Mouse (Mus musculus) forelimb bud, embryonic 11.5 days (tissue): ENCODE data around the gene Olfr922.

ENCODE experiments used
- DNase-seq: peaks from one replicate; pipeline ENCODE4 v3.0.0-alpha.2; 2012; ENCODE audit warnings: low read depth, low spot score

Olfr922 gene

DNA sequence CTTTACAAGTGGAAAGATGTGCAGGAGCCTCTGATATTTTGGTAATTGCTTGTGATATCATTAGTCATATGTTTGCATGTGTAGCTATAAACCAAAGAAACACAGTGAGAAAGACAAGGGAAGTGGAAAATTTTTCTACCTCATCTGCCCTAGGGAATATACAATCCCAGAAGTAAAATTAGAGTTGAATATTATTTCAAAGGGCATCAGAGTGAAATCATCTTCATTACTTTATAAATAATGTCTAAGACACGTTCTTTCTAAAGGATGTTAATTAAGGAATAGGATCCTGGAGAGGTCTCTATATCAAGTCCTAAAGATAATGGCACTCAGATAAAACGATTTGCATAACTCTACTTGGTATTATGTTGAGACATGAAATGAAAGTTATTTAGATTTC, at the start of gene Olfr922:
TSS of gene Olfr922 (plus strand) at position 301 of the 400 bp plus-strand sequence.
- no peak for DNase-seq

GRCm38 (mm10) chr9:38772768-38773167, 41.6 kb upstream of the Olfr922 start, which contains the start of gene Olfr921:
Gene Olfr921, plus strand, starts transcription at chr9:38773068.
- DNase-seq, result no peak

DNA sequence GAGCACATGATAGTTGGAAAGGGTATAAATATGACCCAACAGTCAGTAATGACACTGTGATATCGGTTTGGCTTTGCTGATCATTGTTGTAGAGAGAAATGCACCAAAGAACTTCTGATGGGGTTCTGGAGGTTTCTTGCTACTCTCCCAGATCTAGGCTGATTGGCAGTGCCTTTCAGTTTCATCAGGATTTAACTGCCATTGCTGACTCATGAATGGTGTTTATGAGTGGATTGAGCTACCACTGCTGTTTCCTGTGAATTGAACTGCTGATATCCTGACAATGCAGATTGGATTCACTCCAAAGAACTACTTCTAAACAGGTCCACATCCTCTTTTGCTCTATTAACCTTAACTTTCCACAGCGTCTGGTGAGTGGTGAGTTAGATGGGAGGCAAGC, 21.7 kb upstream of the Olfr922 start:
- no peak for DNase-seq

- DNase-seq, result no peak
Observed at GRCm38 (mm10) chr9:38805696-38806095, 8.7 kb upstream of the Olfr922 start.

DNA sequence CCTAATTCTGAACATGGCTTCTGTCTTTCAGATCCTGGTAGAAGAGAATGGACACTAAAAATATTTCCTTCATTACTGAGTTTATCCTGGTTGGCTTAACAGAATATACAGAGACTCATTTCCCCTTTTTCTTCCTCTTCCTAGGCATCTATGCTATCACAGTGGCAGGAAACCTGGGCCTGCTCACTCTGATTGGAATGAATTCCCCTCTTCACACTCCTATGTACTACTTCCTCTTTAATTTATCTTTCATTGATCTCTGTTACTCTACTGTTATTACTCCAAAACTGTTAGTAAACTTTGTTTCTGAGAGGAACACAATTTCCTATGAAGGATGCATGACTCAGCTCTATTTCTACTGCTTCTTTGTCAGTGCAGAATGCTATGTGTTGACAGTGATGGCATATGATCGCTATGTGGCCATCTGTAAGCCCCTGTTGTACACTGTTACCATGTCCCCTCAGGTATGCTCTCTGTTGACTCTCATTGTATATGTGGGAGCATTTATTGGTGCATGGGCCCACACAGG, 1.1 kb downstream of the Olfr922 start:
- DNase-seq, result no peak

DNA sequence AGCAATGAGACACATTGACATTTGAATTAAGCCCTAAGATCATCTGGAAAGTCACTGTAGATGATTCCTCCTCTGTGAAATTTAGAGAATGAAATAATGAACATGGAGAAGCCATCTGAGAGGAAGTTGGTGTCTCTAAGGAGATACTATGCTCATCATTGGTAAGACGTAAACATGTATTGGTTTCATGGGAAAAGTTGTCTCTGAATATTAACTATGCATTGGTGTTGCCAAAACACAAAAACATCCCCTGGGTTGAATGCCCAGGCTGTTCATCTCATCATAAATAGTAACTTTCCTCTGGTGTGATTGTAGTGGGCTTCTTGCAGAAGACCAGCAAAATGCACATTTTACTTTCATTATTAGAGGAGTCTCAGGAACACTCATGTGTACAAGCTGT, 11.8 kb downstream of the Olfr922 start, which contains the start of gene Olfr923:
TSS of gene Olfr923 (plus strand) at position 301 of the 400 bp plus-strand sequence.
- DNase-seq, result no peak

- no peak for DNase-seq
Observed at GRCm38 (mm10) chr9:38833027-38833426, 18.6 kb downstream of the Olfr922 start.

DNA sequence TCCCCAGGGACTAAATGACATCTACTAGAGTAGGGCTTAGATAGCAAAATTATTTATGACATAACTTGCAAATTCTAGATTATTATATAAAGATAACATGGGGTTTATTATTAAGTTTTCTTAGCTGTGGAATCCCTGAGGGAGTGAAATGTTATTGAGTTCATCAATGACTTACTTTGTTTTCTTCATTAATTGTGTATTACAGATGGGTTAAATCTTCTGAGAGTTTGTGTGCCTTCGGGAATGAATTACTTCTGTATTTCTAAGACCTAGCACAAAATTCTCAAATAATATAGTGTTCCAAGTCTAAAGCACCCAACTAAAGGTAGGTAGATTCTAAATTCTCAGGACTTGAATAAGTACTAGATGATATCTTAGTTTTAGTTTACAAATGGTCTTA, 29.7 kb downstream of the Olfr922 start, which contains the start of gene Olfr924:
TSS of gene Olfr924 (plus strand) at position 301 of the 400 bp plus-strand sequence.
- DNase-seq, result no peak

GRCm38 (mm10) chr9:38854760-38855159, 40.3 kb downstream of the Olfr922 start, which contains the start of gene Olfr26:
Gene Olfr26, plus strand, starts transcription at chr9:38855060.
- DNase-seq, result no peak
